Mouse (Mus musculus) ES-Bruce4 (cell line): ENCODE data around the gene Cfap77. TPM values are rescaled to one million over a fixed set of nuclear protein-coding genes. Genes with fewer than 3 reads are reported as not detected.

ENCODE experiments used
- H3K27ac ChIP-seq: 2 replicates; pipeline ENCODE4 v1.5.1; 2012; ENCODE audit warnings: low read length, inconsistent platforms; ENCODE audit not compliant: insufficient read depth
- H3K27me3 ChIP-seq: 2 replicates; pipeline ENCODE4 v1.6.1; 2012; ENCODE audit warnings: mild to moderate bottlenecking, low read length, inconsistent platforms; ENCODE audit not compliant: control insufficient read depth, poor library complexity, insufficient read depth, severe bottlenecking
- H3K36me3 ChIP-seq: 2 replicates; pipeline ENCODE4 v1.6.1; 2012; ENCODE audit warnings: inconsistent platforms, mild to moderate bottlenecking, low read length, moderate library complexity; ENCODE audit not compliant: control insufficient read depth, poor library complexity, insufficient read depth, severe bottlenecking
- H3K4me1 ChIP-seq: one replicate; pipeline ENCODE4 v1.8.1; 2011; ENCODE audit warnings: low read length; ENCODE audit not compliant: control insufficient read depth, insufficient read depth
- H3K4me3 ChIP-seq: 2 replicates; pipeline ENCODE4 v1.5.1; 2011; ENCODE audit warnings: low read depth, mild to moderate bottlenecking, low read length
- H3K9ac ChIP-seq: 2 replicates; pipeline ENCODE4 v1.6.1; 2012; ENCODE audit warnings: low read depth, mild to moderate bottlenecking, inconsistent platforms; ENCODE audit not compliant: poor library complexity, severe bottlenecking
- H3K9me3 ChIP-seq: replicated peaks from 2 replicates; pipeline ENCODE4 v1.6.1; 2012; ENCODE audit warnings: mild to moderate bottlenecking, low read length, inconsistent platforms; ENCODE audit not compliant: control insufficient read depth, poor library complexity, insufficient read depth, severe bottlenecking
- CTCF ChIP-seq: IDR thresholded peaks from one replicate; pipeline ENCODE4 v1.8.1; 2011; ENCODE audit warnings: low read depth, low read length
- EP300 ChIP-seq: IDR thresholded peaks from 2 replicates; pipeline ENCODE4 v1.6.1; 2011; ENCODE audit warnings: low read depth, low read length; ENCODE audit not compliant: insufficient read depth
- POLR2A ChIP-seq: IDR thresholded peaks from one replicate; pipeline ENCODE4 v1.8.1; 2011; ENCODE audit warnings: low read length; ENCODE audit not compliant: insufficient read depth
- polyA plus RNA-seq: library from polyadenylated mRNA; stranded (reverse); fragments of >200 nt; gene quantifications from 2 replicates; pipeline ENCODE4 v1.2.4, GENCODE M21; 2011; ENCODE audit warnings: low read depth; ENCODE audit not compliant: missing spikeins, insufficient read depth, insufficient read length

Gene Cfap77
- polyA plus RNA-seq, 1 experiment: 2.5 TPM

- TF ChIP-seq EP300: no peak
- peak; percentile 96 for TF ChIP-seq CTCF
- TF ChIP-seq POLR2A: no peak
- H3K9me3 ChIP-seq: no peaks in the 10 kb centered on the region
- no peak overlapping the region for H3K4me3 ChIP-seq
- no peak overlapping the region for H3K9ac ChIP-seq
- no peaks in the 10 kb centered on the region for H3K4me1 ChIP-seq
- H3K27ac ChIP-seq: no peak overlapping the region
- H3K27me3 ChIP-seq: no peaks in the 10 kb centered on the region
- no peaks in the 10 kb centered on the region for H3K36me3 ChIP-seq
Observed at GRCm38 (mm10) chr2:28923912-28924311, 131.0 kb downstream of the Cfap77 start.

- no peak overlapping the region for H3K4me3 ChIP-seq
- H3K27ac ChIP-seq: no peak overlapping the region
- H3K4me1 ChIP-seq: no peaks in the 10 kb centered on the region
- TF ChIP-seq POLR2A: no peak
- TF ChIP-seq CTCF: no peak
- no peak for TF ChIP-seq EP300
- H3K27me3 ChIP-seq: peaks cover 5% of the 10 kb centered on the region; the same call in 1 of the 2 replicates
- no peak overlapping the region for H3K9ac ChIP-seq
- no peaks in the 10 kb centered on the region for H3K36me3 ChIP-seq
- H3K9me3 ChIP-seq: no peaks in the 10 kb centered on the region
Observed at GRCm38 (mm10) chr2:28919001-28919400, 135.9 kb downstream of the Cfap77 start.

- no peak overlapping the region for H3K27ac ChIP-seq
- TF ChIP-seq EP300 (no peak), POLR2A (no peak), CTCF (no peak)
- no peaks in the 10 kb centered on the region for H3K4me1 ChIP-seq
- no peaks in the 10 kb centered on the region for H3K9me3 ChIP-seq
- no peaks in the 10 kb centered on the region for H3K36me3 ChIP-seq
- peaks cover 5% of the 10 kb centered on the region; the same call in 1 of the 2 replicates for H3K27me3 ChIP-seq
- H3K4me3 ChIP-seq: peak overlapping the region; percentile 17
- peak overlapping the region; percentile 30 for H3K9ac ChIP-seq
Observed at GRCm38 (mm10) chr2:28917518-28918361, 137.1 kb downstream of the Cfap77 start.

GRCm38 (mm10) chr2:28917156-28917517 is 137.7 kb downstream of the Cfap77 start:
- Histone ChIP-seq H3K4me3 (no peak overlapping the region), H3K9ac (no peak overlapping the region), H3K4me1 (no peaks in the 10 kb centered on the region), H3K27ac (no peak overlapping the region), H3K36me3 (no peaks in the 10 kb centered on the region), H3K9me3 (no peaks in the 10 kb centered on the region), H3K27me3 (peaks cover 5% of the 10 kb centered on the region; the same call in 1 of the 2 replicates)
- TF ChIP-seq POLR2A (no peak), CTCF (no peak), EP300 (no peak)

- Histone ChIP-seq H3K4me3 (peak within 1 kb of the TSS; percentile 17), H3K36me3 (no peaks in the 10 kb centered on the region), H3K27ac (no peak within 1 kb of the TSS), H3K9me3 (no peaks in the 10 kb centered on the region), H3K27me3 (peaks cover 5% of the 10 kb centered on the region; the same call in 1 of the 2 replicates), H3K4me1 (no peaks in the 10 kb centered on the region), H3K9ac (peak within 1 kb of the TSS; percentile 30; the same call in 1 of the 2 replicates)
- TF ChIP-seq CTCF: no peak
- TF ChIP-seq POLR2A: no peak
- no peak for TF ChIP-seq EP300
Observed at GRCm38 (mm10) chr2:28916513-28916865, 138.4 kb downstream of the Cfap77 start, which contains the start of gene Barhl1. Gene Barhl1, minus strand, starts transcription at chr2:28916668.

GRCm38 (mm10) chr2:28915768-28916512 is 138.9 kb downstream of the Cfap77 start:
- Histone ChIP-seq H3K9me3 (no peaks in the 10 kb centered on the region), H3K4me3 (peak overlapping the region; percentile 9; the same call in 1 of the 2 replicates), H3K36me3 (no peaks in the 10 kb centered on the region), H3K9ac (no peak overlapping the region), H3K27me3 (peaks cover 5% of the 10 kb centered on the region; the same call in 1 of the 2 replicates), H3K4me1 (no peaks in the 10 kb centered on the region), H3K27ac (no peak overlapping the region)
- TF ChIP-seq EP300 (no peak), CTCF (no peak)
